Mouse (Mus musculus) brain, embryonic 14.5 days (tissue): ENCODE data around the gene Tedc2.

Source experiments
- CTCF ChIP-seq: fragments of 200-500 bp; IDR thresholded peaks from 2 replicates; pipeline ENCODE4 v1.5.1; 2012; ENCODE audit warnings: inconsistent platforms, mild to moderate bottlenecking, moderate library complexity, borderline replicate concordance; ENCODE audit not compliant: insufficient read depth, insufficient read length; ENCODE audit errors: extremely low read depth
- POLR2A ChIP-seq: fragments of 200-500 bp; IDR thresholded peaks from 2 replicates; pipeline ENCODE4 v1.6.1; 2012; ENCODE audit warnings: mild to moderate bottlenecking, inconsistent platforms, borderline replicate concordance; ENCODE audit not compliant: poor library complexity, insufficient read depth, insufficient read length, severe bottlenecking; ENCODE audit errors: extremely low read depth

DNA sequence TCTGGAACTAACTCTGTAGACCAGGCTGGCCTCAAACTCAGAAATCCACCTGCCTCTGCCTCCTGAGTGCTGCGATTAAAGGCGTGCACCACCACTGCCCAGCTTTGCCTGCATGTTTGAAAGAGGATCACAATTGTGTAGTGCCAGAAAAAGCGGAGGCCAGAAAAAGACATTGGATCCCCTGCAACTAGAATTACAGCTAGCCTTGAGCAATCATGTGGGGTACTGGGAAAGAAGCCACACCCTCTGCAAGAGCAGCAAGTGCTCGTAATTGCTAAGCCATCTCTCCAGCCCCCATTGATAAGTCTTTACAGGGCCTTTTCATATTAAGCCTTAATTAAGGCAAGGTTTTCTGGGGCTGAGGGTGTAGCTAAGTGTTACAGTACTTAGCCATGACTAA, 29.2 kb downstream of the Tedc2 start:
- no peak for TF ChIP-seq CTCF
- no peak for TF ChIP-seq POLR2A
